In genomic region chr16:4541033-4541432, GRCm38 (mm10) we compare ENCODE assay signal across 8 mouse cellular contexts. TPM values are rescaled to one million over a fixed set of nuclear protein-coding genes. Genes with fewer than 3 reads are reported as not detected.
DNase-seq lines count a peak whose midpoint lies in the region; ATAC-seq lines count a peak whose summit lies in the region.

No protein-coding gene starts in this region.

- peaks cover 5% of the 10 kb centered on the region; the same call in 1 of the 2 replicates for H3K36me3 ChIP-seq in heart, embryonic 15.5 days
- H3K36me3 ChIP-seq in hindbrain, embryonic 13.5 days, result peaks cover 13% of the 10 kb centered on the region
- H3K36me3 ChIP-seq in midbrain, embryonic 11.5 days (ENCODE audit: control insufficient read depth, insufficient read depth, low read length), result no peaks in the 10 kb centered on the region

- peak overlapping the region; percentile 66 for H3K27ac ChIP-seq in heart, embryonic 15.5 days
- H3K27ac ChIP-seq in hindbrain, embryonic 13.5 days, result no peak overlapping the region
- H3K27ac ChIP-seq in midbrain, embryonic 11.5 days (ENCODE audit: low read depth, low read length), result no peak overlapping the region

- peak overlapping the region; percentile 60 for H3K4me3 ChIP-seq in heart, embryonic 15.5 days
- H3K4me3 ChIP-seq in hindbrain, embryonic 13.5 days, result peak overlapping the region; percentile 45
- H3K4me3 ChIP-seq in midbrain, embryonic 11.5 days (ENCODE audit: low read depth, low read length), result peak overlapping the region; percentile 39

- H3K27me3 ChIP-seq in heart, embryonic 15.5 days, result no peaks in the 10 kb centered on the region
- no peaks in the 10 kb centered on the region for H3K27me3 ChIP-seq in hindbrain, embryonic 13.5 days
- H3K27me3 ChIP-seq in midbrain, embryonic 11.5 days (ENCODE audit: control insufficient read depth, insufficient read depth, low read length), result no peaks in the 10 kb centered on the region

- H3K4me1 ChIP-seq in heart, embryonic 15.5 days (replicated peaks), result peaks cover 18% of the 10 kb centered on the region
- H3K4me1 ChIP-seq in hindbrain, embryonic 13.5 days (replicated peaks), result peaks cover 14% of the 10 kb centered on the region
- no peaks in the 10 kb centered on the region for H3K4me1 ChIP-seq in midbrain, embryonic 11.5 days (ENCODE audit: control insufficient read depth, insufficient read depth, low read length)

- H3K9me3 ChIP-seq in heart, embryonic 15.5 days (replicated peaks), result no peaks in the 10 kb centered on the region
- no peaks in the 10 kb centered on the region for H3K9me3 ChIP-seq in hindbrain, embryonic 13.5 days
- H3K9me3 ChIP-seq in midbrain, embryonic 11.5 days (ENCODE audit: control insufficient read depth, low read length), result no peaks in the 10 kb centered on the region

- ATAC-seq in heart, embryonic 15.5 days (replicated peaks; ENCODE audit: insufficient number of reproducible peaks, insufficient read depth, low FRiP score, low read depth), result no peak
- ATAC-seq in hindbrain, embryonic 13.5 days (ENCODE audit: low FRiP score), result 0 out of 2 replicates have a peak, but pooled peaks have one; percentile 10
- 0 out of 2 replicates have a peak, but pooled peaks have one; percentile 0 for ATAC-seq in midbrain, embryonic 11.5 days (ENCODE audit: low FRiP score)

- WGBS in heart, embryonic 15.5 days, result 63% methylated on average over 4 of the region's 4 CpGs
- WGBS in hindbrain, embryonic 13.5 days, result 68% methylated on average over 4 of the region's 4 CpGs
- WGBS in midbrain, embryonic 11.5 days, result 70% methylated on average over 4 of the region's 4 CpGs

- DNase-seq in heart, adult 9 months (ENCODE audit: low spot score in 2 of 2), result no peak
- peak; percentile 24 for DNase-seq in Muller cell, postnatal 12 days (ENCODE audit: inconsistent ontology term)
- DNase-seq in midbrain, embryonic 11.5 days (ENCODE audit: low spot score, missing footprints), result no peak
- no peak for DNase-seq in cerebellum, adult 18-20 months
- no peak for DNase-seq in adipocyte (ENCODE audit: low spot score)
- no peak for DNase-seq in right cerebral cortex, postnatal 36 days (ENCODE audit: low spot score in 2 of 2)

- peak overlapping the region; percentile 50 for H3K9ac ChIP-seq in heart, embryonic 15.5 days
- H3K9ac ChIP-seq in hindbrain, embryonic 13.5 days, result peak overlapping the region; percentile 68; the same call in 1 of the 2 replicates
- H3K9ac ChIP-seq in midbrain, embryonic 11.5 days (ENCODE audit: low read length), result peak overlapping the region; percentile 46; the same call in 1 of the 2 replicates

- H3K4me2 ChIP-seq in heart, embryonic 15.5 days, result peak overlapping the region; percentile 74
- peak overlapping the region; percentile 56 for H3K4me2 ChIP-seq in hindbrain, embryonic 13.5 days
- H3K4me2 ChIP-seq in midbrain, embryonic 11.5 days, result peak overlapping the region; percentile 41

RNA-seq across cellular contexts. Expression of gene Srl, which starts 0.6 kb away (rescaled TPM):
- polyA plus RNA-seq in heart, embryonic 15.5 days (2015; fragmentation: Nextera tagmentation; extraction: Ambion mirVana), result 227 and 253 TPM in 2 replicates
- polyA plus RNA-seq in hindbrain, embryonic 13.5 days (2015; fragmentation: Nextera tagmentation; extraction: Ambion mirVana), result 24.6 and 27.0 TPM in 2 replicates
- polyA plus RNA-seq in midbrain, embryonic 11.5 days (2014; fragmentation: Nextera tagmentation; extraction: Ambion mirVana), result 20.0 and 20.9 TPM in 2 replicates

RNA-seq across cellular contexts. Expression of gene Tfap4, which starts 18.6 kb away (rescaled TPM):
- 5.6 and 7.1 TPM in 2 replicates for polyA plus RNA-seq in heart, embryonic 15.5 days (2015; fragmentation: Nextera tagmentation; extraction: Ambion mirVana)
- polyA plus RNA-seq in hindbrain, embryonic 13.5 days (2015; fragmentation: Nextera tagmentation; extraction: Ambion mirVana), result 9.6 and 10.0 TPM in 2 replicates
- polyA plus RNA-seq in midbrain, embryonic 11.5 days (2014; fragmentation: Nextera tagmentation; extraction: Ambion mirVana), result 18.2 and 18.9 TPM in 2 replicates

RNA-seq across cellular contexts. Expression of gene Glis2, which starts 53.5 kb away (rescaled TPM):
- polyA plus RNA-seq in heart, embryonic 15.5 days (2015; fragmentation: Nextera tagmentation; extraction: Ambion mirVana), result 17.7 and 17.9 TPM in 2 replicates
- 21.8 and 22.5 TPM in 2 replicates for polyA plus RNA-seq in hindbrain, embryonic 13.5 days (2015; fragmentation: Nextera tagmentation; extraction: Ambion mirVana)
- polyA plus RNA-seq in midbrain, embryonic 11.5 days (2014; fragmentation: Nextera tagmentation; extraction: Ambion mirVana), result 16.6 and 27.2 TPM in 2 replicates
